Mouse (Mus musculus) retina, adult 2 months (tissue): ENCODE data around the gene Catsper1.

Experiments used
- DNase-seq: peaks from one replicate; pipeline ENCODE4 v3.0.0-alpha.2; 2012; ENCODE audit warnings: low read depth, low spot score

Catsper1 gene

DNA sequence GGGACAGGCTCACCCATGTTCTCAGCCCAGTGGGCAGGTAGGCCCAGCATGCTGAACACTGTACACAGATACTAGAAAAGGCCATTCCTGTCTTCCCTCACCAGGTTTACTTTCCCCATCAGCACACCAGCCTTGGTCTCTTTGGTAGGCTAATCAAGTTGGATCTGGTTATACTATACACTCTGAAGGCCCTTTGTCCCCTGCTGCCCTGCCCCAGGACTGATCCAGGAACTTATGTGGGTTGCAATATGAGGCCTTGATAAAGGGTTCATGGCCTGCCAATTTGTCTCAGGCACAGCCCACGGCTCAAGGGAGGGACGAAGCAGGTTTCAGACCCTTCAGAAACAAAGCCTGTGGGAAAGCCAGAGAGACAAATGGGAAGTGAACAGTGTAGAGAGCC, 18.1 kb downstream of the Catsper1 start:
- DNase-seq, result no peak

DNA sequence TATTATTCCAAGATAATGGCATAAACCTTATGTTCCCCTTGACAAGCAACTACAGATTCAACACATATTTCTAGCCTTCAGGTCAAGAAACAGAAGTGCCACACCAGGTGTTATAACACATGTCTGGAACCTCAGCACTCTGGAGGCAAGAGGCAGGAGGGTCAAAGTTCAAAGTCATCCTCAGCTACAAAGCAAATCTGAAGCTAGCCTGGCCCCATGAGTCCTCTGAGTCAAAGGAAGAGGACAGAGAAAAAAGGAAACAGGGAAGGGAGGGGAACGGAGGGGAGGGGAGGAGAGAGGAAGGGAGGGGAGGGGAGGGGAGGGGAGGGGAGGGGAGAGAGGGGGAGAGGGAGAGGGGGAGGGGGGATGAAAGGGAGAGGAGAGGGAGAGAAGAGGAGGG, 20.5 kb downstream of the Catsper1 start:
- no peak for DNase-seq

DNA sequence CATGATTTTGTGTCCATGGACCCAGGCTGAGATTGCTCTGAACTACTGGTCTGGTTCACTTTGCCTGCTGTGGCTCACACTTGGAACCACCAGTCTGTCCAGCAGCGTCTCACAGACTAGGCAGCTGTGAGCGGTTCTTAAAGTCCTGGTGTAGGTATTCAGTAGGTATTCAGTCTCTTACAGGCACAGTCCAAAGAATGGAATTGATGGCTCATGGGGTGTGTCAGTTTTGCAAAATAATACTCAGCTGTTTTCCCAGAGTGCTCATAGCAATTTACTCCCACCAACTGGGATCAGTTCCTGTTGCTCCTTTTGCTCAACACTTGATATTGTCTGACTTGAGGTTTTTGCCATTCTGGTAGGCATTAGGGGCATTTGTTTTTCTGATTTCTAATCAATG, 26.6 kb downstream of the Catsper1 start:
- DNase-seq, result no peak

DNA sequence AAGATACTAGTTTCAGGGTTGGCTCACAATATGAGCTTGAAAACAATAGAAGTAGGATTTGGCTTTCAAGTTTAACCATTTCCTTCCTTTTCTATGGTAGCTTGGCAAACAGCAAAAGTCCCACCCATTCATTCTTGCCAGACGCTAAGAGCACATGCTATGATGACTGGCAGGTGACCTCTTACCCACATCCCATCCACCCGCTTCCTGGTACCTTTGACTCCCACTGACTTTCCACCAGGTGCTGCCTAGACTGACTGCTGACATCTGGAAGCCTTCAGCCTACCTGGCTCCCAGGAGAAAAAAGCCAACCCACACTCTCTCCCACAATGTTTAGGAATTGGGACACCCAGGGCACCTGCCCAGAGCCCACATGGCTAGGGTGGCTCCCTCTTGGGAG, 28.6 kb downstream of the Catsper1 start:
- DNase-seq, result no peak

GRCm38 (mm10) chr19:5365751-5366150, 30.2 kb downstream of the Catsper1 start:
- DNase-seq, result no peak

DNA sequence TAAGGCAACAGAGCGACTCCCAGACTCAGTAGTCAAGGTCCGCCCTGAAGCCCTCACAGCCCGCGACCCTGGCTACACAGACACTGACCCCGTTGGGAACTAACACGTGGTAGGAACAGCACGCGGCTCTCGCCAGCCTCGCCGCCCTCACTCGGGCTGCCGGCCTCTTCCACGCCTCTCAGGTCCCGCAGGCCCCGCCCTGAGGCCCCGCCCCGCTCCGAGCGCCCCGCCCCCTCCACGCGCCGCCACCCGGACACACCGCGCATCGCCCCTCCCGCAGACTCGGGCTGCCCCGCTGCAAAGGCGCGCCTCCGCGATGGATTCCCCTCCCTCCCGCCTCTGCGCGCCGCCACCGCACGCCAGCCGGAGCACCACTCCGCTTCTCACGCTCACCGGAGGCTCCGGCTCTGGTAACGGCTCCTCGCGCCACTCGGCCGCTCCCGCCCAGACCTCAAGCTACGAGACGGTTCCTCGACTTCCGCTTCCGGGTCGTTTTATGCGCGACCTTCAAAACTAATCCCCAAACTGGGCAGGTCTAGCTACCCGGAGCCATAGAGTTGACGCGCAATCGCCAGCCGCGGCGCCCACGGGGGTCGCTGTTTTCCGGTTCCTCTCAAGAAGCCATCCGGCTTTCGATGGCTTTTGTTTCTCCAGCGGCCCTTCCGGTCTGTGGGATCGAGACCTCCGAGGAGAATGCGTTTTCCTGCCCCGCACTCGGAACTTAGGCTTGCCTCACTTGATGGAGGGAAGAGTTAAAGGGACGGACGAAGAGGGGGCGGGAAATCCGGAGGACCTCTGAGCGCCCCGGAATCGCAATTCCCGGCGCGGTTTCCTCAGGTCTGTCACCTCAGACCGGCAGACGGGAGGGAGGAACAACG, 30.9 kb downstream of the Catsper1 start, which contains the start of gene Eif1ad:
Gene Eif1ad, plus strand, starts transcription at position 567 of the 878 bp plus-strand sequence.
- DNase-seq, result peak; percentile 98

- no peak for DNase-seq
Observed at GRCm38 (mm10) chr19:5367053-5367359, 31.5 kb downstream of the Catsper1 start, which contains the start of gene Banf1. TSS of gene Banf1 (minus strand) at chr19:5367168.

DNA sequence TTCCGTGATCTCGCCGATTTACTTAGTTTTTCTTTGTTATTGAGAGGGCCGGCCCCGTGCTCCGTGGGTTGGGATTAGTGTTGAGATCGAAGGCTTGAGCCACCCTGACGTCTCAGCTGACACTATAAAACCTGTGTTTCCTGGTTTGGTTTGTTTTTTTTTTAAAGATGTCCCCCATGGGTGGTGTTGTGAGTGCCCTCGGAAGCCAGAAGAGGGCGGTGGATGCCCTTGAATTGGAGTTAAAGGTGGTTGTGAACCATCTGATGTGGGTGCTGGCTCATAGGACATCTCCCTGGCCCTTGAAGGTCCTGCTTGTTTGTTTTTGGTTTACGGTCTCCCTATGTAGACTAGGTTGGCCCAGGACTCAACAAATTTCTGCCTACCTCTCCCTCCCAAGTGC, 31.9 kb downstream of the Catsper1 start:
- no peak for DNase-seq

GRCm38 (mm10) chr19:5370932-5371331, 35.4 kb downstream of the Catsper1 start:
- DNase-seq, result no peak

GRCm38 (mm10) chr19:5372724-5373123, 37.2 kb downstream of the Catsper1 start:
- no peak for DNase-seq

DNA sequence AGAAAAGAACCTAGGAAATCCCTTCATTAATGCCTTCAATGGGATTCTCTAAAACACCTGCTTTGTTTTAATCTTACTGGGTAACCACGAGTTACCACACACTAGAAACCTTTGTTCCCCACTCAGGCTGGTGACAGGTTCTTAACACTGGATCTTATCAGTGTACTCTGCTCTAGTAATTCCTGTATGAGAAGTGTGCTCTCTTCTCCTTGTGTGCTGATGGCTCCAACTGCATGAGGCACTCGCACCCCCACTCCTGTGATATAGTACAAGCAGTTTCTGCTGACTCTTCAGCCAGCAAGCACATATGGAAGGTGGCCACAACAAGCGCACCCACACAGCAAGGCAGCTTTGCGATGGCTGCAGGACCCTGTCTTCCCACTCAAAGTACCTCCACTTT, 38.6 kb downstream of the Catsper1 start:
- DNase-seq, result no peak

DNA sequence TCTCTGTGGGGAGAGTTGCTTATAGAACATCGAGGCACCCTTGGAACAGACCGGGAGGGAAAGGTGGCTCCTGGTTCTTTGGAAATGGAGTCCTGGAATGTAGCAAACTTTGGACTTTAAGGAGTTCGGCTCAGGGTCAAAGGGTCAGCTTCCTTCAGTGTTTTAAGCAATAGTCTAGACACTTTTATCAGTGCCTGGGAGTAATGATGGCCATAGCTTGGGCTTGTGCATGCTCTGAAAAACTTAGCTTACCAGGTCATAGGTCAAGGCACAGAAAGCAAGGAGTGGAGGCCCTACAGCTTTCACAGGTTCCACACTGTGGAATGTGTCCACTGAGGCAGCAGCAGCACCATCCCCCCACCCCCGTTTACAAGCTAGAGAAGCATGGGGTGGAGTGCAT, 39.2 kb downstream of the Catsper1 start:
- no peak for DNase-seq

- no peak for DNase-seq
Observed at GRCm38 (mm10) chr19:5377446-5377845, 41.9 kb downstream of the Catsper1 start.

DNA sequence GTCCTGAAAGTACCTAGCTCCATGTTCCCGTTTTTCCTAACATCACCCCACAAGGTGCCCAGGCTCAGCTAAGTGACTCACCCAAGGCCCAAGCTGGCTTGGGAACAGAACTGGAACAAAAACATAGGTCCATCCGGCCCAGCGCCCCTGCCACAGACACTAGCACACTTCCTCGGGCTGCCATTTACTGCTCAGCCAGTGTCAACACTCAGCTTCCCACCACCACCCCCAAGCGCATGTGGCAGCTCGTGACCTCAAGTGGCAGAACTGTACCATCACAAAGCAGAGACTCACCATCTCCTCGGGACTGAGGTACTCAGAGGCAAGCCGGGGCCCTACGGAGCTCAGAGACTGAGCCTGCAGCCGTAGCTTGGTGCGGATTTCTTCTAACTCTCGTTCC, 47.8 kb downstream of the Catsper1 start:
- DNase-seq, result no peak

GRCm38 (mm10) chr19:5384715-5385114, 49.2 kb downstream of the Catsper1 start:
- DNase-seq, result no peak

DNA sequence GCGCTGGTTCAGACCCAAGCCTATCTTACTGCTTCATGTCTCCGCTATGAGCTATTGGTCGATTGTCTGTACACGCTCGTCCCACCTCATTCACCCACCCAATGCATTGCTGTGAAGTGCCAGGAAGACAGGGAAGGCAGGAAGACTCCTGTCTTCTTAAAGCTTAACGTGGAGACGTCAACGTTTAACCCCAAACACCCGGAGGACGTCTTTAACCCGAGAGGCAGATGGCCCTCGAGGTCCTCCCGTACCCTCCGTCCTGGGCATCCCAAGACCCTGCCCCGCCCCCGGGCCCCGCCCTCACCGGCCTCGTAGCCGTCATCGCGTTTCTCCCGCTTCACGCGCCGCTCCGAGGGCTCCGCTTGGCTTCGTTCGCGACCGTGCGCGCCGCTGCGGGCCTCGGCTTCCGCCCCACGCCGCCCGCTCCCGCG, 52.5 kb downstream of the Catsper1 start:
- no peak for DNase-seq

DNA sequence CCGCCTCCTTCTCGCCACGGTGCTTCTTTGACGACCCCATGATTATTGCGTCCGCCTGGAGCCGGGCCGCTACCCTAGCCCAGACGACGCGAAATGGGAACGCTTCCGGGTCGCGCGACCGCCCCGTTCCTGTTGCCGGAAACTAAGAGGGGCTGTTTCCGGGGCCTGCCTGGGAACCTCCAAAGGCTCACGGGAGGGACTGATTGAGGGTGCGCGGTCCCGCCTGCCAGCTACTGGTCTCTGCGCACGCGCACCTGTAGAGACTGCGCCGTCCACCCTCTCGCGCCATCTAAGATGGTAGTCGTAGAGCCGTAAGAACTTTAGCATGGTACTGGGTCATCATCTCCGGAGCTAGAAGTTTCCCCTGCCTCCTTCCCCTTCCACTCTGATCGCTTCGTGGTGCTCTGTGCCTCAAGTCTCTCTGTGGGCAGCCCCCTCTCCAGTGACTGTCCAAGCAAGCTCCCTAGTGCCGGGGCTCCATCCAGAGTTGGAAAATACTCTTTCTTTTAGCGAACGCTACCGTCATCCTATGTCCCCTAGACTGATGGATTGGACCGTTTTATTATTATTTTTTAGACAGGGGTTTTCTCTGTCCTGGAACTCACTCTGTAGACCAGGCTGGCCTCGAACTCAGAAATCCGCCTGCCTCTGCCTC, 53.2 kb downstream of the Catsper1 start, which contains the start of gene Sart1:
Gene Sart1, minus strand, starts transcription at position 116 of the 655 bp plus-strand sequence.
- peak; percentile 93 for DNase-seq

GRCm38 (mm10) chr19:5389647-5390046, 54.1 kb downstream of the Catsper1 start:
- DNase-seq, result no peak

DNA sequence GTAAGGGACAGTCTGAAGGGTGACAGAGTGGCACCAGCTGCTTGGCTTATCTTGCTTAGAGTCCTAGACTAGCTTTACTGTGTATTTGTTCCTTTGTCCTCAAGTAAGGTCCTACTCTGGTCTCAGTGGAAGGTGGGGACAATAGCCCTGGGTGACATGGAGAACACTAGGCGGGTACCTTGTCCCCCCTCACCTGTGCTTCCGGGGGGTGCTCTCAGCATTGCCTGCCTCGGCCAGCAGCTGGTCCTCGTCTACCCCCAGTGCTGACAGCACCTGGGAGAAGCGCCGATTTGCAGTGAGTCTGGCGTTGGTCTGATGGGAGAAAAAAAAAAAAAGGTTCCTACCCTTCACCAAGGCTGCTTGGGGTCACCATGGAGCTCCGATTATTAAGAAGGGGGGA, 54.9 kb downstream of the Catsper1 start:
- no peak for DNase-seq

DNA sequence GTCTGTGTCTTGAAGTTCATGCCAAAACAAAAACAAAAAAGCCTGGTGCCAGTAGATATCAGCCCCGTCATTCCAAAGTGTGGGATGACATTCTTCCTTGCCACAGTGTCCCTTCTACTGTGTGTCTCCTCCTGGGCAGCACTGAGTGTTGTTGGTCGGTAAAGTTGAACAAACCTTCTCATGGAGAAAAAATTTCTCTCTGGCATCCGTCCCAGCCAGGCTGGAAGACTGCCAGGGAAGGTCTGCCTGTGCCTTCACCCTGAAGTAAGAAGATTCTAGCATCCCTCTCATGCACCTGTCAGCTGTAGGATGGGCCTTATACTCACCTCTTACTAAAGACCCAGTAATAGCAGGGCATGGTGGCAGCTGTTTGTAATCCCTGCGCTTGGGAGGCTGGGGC, 57.4 kb downstream of the Catsper1 start:
- no peak for DNase-seq
